Mouse (Mus musculus) kidney, embryonic 16.5 days (tissue): ENCODE results near the gene Tulp1. TPM values are rescaled to one million over a fixed set of nuclear protein-coding genes. Genes with fewer than 3 reads are reported as not detected.
"Not testable (repeated sequence)": the region's sequence is repeated elsewhere in the genome, so short reads cannot be mapped to it uniquely, and the experiment has no call there.

Experiments
- ATAC-seq: fragments of 200-750 bp; cut with Nextera tagmentation; 2 replicates; pipeline ENCODE4 v1.8.0; 2017; ENCODE audit warnings: moderate TSS enrichment; ENCODE audit not compliant: low FRiP score, low TSS enrichment
- H3K27ac ChIP-seq: fragments of 300-500 bp; sonication (generic); 2 replicates; pipeline ENCODE4 v1.5.1; 2014; ENCODE audit warnings: low read length
- H3K27me3 ChIP-seq: fragments of 300-500 bp; sonication (generic); 2 replicates; pipeline ENCODE4 v1.6.1; 2014; ENCODE audit warnings: low read length, control low read depth, mixed read lengths; ENCODE audit not compliant: insufficient read depth
- H3K36me3 ChIP-seq: fragments of 300-500 bp; sonication (generic); 2 replicates; pipeline ENCODE4 v1.6.1; 2014; ENCODE audit warnings: low read length, control low read depth, mixed read lengths; ENCODE audit not compliant: insufficient read depth
- H3K4me1 ChIP-seq: fragments of 300-500 bp; sonication (generic); 2 replicates; pipeline ENCODE4 v1.6.1; 2014; ENCODE audit warnings: low read length, control low read depth, mixed read lengths; ENCODE audit not compliant: insufficient read depth
- H3K4me2 ChIP-seq: fragments of 300-500 bp; sonication (generic); replicated peaks from 2 replicates; pipeline ENCODE4 v1.6.1; 2014; ENCODE audit warnings: low read depth, low read length
- H3K4me3 ChIP-seq: fragments of 300-500 bp; sonication (generic); 2 replicates; pipeline ENCODE4 v1.5.1; 2014; ENCODE audit warnings: mild to moderate bottlenecking, low read length
- H3K9ac ChIP-seq: fragments of 300-500 bp; sonication (generic); replicated peaks from 2 replicates; pipeline ENCODE4 v1.6.1; 2014; ENCODE audit warnings: low read length
- H3K9me3 ChIP-seq: fragments of 300-500 bp; sonication (generic); 2 replicates; pipeline ENCODE4 v1.6.1; 2016; ENCODE audit warnings: low read length, control low read depth
- WGBS: fragments of 180-500 bp; shearing (Covaris S2); extraction: QIAGEN DNeasy Blood & Tissue Kit; methylation state at CpG from one replicate; pipeline ENCODE4 v1.1.7; 2014; 5-methylcytosine and 5-hydroxymethylcytosine counted together
- polyA plus RNA-seq: library from polyadenylated mRNA; unstranded; fragments of >200 nt; fragmentation: Nextera tagmentation; extraction: Ambion mirVana; gene quantifications from 2 replicates; pipeline ENCODE4 v1.2.1, GENCODE M21; 2015

Gene Tulp1
- polyA plus RNA-seq, 1 experiment from 2014 or later = 8.7 TPM

GRCm38 (mm10) chr17:28324416-28324815 is 40.6 kb downstream of the Tulp1 start:
- H3K9ac ChIP-seq, H3K4me2 ChIP-seq, H3K27me3 ChIP-seq, H3K9me3 ChIP-seq, H3K27ac ChIP-seq, H3K4me3 ChIP-seq, ATAC-seq: not testable (repeated sequence)
- Histone ChIP-seq H3K4me1 (peaks cover 15% of the 10 kb centered on the region), H3K36me3 (peaks cover 41% of the 10 kb centered on the region)
- 95% methylated on average over 7 of the region's 7 CpGs for WGBS

- Histone ChIP-seq H3K36me3 (peaks cover 43% of the 10 kb centered on the region), H3K27ac (no peak overlapping the region), H3K9ac (no peak overlapping the region), H3K4me3 (no peak overlapping the region), H3K9me3 (no peaks in the 10 kb centered on the region), H3K4me1 (peaks cover 15% of the 10 kb centered on the region), H3K4me2 (no peak overlapping the region), H3K27me3 (no peaks in the 10 kb centered on the region)
- 87% methylated on average over 8 of the region's 8 CpGs for WGBS
- ATAC-seq = no peak
Observed at GRCm38 (mm10) chr17:28323786-28324185, 41.2 kb downstream of the Tulp1 start.

- H3K4me2 ChIP-seq = no peak overlapping the region
- ATAC-seq = no peak
- no peak overlapping the region for H3K4me3 ChIP-seq
- H3K9me3 ChIP-seq = no peaks in the 10 kb centered on the region
- H3K27me3 ChIP-seq = no peaks in the 10 kb centered on the region
- 96% methylated on average over 4 of the region's 4 CpGs for WGBS
- 0 out of 2 replicates have a peak, but pooled peaks cover 3% of the 10 kb centered on the region for H3K4me1 ChIP-seq
- H3K9ac ChIP-seq = no peak overlapping the region
- no peak overlapping the region for H3K27ac ChIP-seq
- H3K36me3 ChIP-seq = peaks cover 56% of the 10 kb centered on the region
Observed at GRCm38 (mm10) chr17:28321700-28322099, 43.3 kb downstream of the Tulp1 start.

GRCm38 (mm10) chr17:28317725-28318124 is 47.3 kb downstream of the Tulp1 start:
- Histone ChIP-seq H3K27ac (no peak overlapping the region), H3K4me1 (peaks cover 22% of the 10 kb centered on the region), H3K36me3 (peaks cover 51% of the 10 kb centered on the region), H3K4me3 (no peak overlapping the region), H3K4me2 (no peak overlapping the region), H3K9ac (no peak overlapping the region), H3K9me3 (no peaks in the 10 kb centered on the region), H3K27me3 (no peaks in the 10 kb centered on the region)
- WGBS = 92% methylated on average over 9 of the region's 9 CpGs
- no peak for ATAC-seq

- no peak overlapping the region for H3K4me3 ChIP-seq
- no peak overlapping the region for H3K27ac ChIP-seq
- H3K36me3 ChIP-seq = peaks cover 51% of the 10 kb centered on the region
- no peaks in the 10 kb centered on the region for H3K27me3 ChIP-seq
- no peaks in the 10 kb centered on the region for H3K9me3 ChIP-seq
- H3K4me2 ChIP-seq = no peak overlapping the region
- ATAC-seq = no peak
- 68% methylated on average over 8 of the region's 8 CpGs for WGBS
- H3K9ac ChIP-seq = no peak overlapping the region
- peaks cover 27% of the 10 kb centered on the region for H3K4me1 ChIP-seq
Observed at GRCm38 (mm10) chr17:28317091-28317490, 47.9 kb downstream of the Tulp1 start.

GRCm38 (mm10) chr17:28316476-28316875 is 48.5 kb downstream of the Tulp1 start:
- no peak for ATAC-seq
- no peak overlapping the region for H3K4me3 ChIP-seq
- H3K9me3 ChIP-seq = no peaks in the 10 kb centered on the region
- peaks cover 27% of the 10 kb centered on the region for H3K4me1 ChIP-seq
- H3K27me3 ChIP-seq = no peaks in the 10 kb centered on the region
- H3K36me3 ChIP-seq = peaks cover 46% of the 10 kb centered on the region
- WGBS = 94% methylated on average over 9 of the region's 9 CpGs
- H3K27ac ChIP-seq = no peak overlapping the region
- H3K4me2 ChIP-seq = no peak overlapping the region
- no peak overlapping the region for H3K9ac ChIP-seq

GRCm38 (mm10) chr17:28315611-28316160 is 49.3 kb downstream of the Tulp1 start:
- ATAC-seq = no peak
- H3K4me1 ChIP-seq = peaks cover 27% of the 10 kb centered on the region
- peaks cover 40% of the 10 kb centered on the region for H3K36me3 ChIP-seq
- H3K4me3 ChIP-seq = no peak overlapping the region
- no peak overlapping the region for H3K27ac ChIP-seq
- 74% methylated on average over 20 of the region's 20 CpGs for WGBS
- no peaks in the 10 kb centered on the region for H3K9me3 ChIP-seq
- 0 out of 2 replicates have a peak overlapping the region, but pooled peaks have one; percentile 38 for H3K9ac ChIP-seq
- H3K27me3 ChIP-seq = no peaks in the 10 kb centered on the region
- no peak overlapping the region for H3K4me2 ChIP-seq

GRCm38 (mm10) chr17:28313880-28314225 is 51.2 kb downstream of the Tulp1 start:
- ATAC-seq = no peak
- Histone ChIP-seq H3K4me2 (peak overlapping the region; percentile 78), H3K4me1 (peaks cover 27% of the 10 kb centered on the region), H3K36me3 (peaks cover 27% of the 10 kb centered on the region), H3K27ac (peak overlapping the region; percentile 95), H3K27me3 (no peaks in the 10 kb centered on the region), H3K4me3 (peak overlapping the region; percentile 75), H3K9ac (peak overlapping the region; percentile 90), H3K9me3 (no peaks in the 10 kb centered on the region)
- WGBS = 1% methylated on average over 11 of the region's 11 CpGs

GRCm38 (mm10) chr17:28313212-28313879 is 51.7 kb downstream of the Tulp1 start, which contains the start of gene Fance:
Gene Fance, plus strand, starts transcription at chr17:28313519.
- Histone ChIP-seq H3K27ac (peak within 1 kb of the TSS; percentile 95), H3K36me3 (peaks cover 24% of the 10 kb centered on the region), H3K9ac (peak within 1 kb of the TSS; percentile 90), H3K9me3 (no peaks in the 10 kb centered on the region), H3K4me2 (peak within 1 kb of the TSS; percentile 78), H3K4me3 (peak within 1 kb of the TSS; percentile 75), H3K27me3 (no peaks in the 10 kb centered on the region), H3K4me1 (peaks cover 31% of the 10 kb centered on the region)
- WGBS = under 1% methylated on average over 69 of the region's 69 CpGs
- peak; percentile 98 for ATAC-seq
